Mouse (Mus musculus): ENCODE measurements around the gene Arpc1b.
"Not testable (repeated sequence)": the region's sequence is repeated elsewhere in the genome, so short reads cannot be mapped to it uniquely, and the experiment has no call there.

Arpc1b gene

DNA sequence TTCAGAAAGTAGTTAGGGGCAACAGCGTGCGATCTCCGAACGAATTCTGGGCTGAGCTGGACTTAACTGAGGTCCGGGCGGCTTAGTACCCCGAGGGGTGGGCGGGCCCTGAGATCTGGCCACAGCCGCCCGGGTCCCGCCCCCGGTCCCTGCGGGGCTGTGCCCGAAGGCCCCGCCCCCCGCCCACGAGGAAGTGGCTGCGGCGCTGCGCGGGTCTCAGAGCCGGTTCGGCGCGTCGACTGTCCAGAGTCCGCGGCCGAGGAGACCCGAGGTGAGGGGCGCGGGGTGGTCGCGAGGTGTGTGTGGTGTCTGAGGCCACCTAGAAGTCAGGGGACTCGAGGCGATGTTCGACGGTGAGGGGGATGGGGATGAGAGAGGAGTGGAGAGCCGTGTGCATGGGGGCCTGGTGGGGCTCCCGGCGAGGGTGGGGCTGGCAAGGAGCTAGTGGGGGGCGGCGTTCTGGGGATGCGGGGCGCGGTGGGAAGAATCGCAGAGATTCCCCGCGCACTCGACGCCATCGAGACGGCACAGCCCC, at the start of gene Arpc1b:
Gene Arpc1b, plus strand, starts transcription at position 145 of the 535 bp plus-strand sequence.
- DNase-seq (ENCODE audit: low spot score in 2 of 2), result no peak

- no peak for DNase-seq (ENCODE audit: low spot score in 2 of 2)
Observed at GRCm38 (mm10) chr5:145064765-145065340, 49.2 kb upstream of the Arpc1b start.

DNA sequence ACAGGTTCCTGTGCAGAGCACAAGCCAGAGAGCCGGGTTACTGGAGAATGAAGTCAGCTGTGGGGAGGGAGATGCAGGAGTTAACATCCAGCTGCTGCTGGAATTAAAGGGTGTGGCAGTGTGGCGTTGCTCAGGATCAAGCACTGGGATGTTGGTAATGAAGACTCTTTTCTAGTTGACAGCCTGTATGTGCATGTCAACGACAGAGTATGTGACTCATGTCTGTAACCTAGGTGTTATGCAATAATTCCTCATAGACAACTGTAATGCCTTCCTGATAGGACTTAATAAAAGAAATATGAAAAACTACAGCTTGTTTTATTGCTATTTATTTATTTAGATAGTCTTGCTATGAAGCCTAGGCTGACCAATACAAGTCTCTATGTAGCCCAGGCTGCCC, 45.2 kb upstream of the Arpc1b start:
- DNase-seq (ENCODE audit: low spot score in 2 of 2), result no peak

GRCm38 (mm10) chr5:145069707-145070106, 44.3 kb upstream of the Arpc1b start:
- DNase-seq (ENCODE audit: low spot score in 2 of 2), result peak; percentile 29 to 50

DNA sequence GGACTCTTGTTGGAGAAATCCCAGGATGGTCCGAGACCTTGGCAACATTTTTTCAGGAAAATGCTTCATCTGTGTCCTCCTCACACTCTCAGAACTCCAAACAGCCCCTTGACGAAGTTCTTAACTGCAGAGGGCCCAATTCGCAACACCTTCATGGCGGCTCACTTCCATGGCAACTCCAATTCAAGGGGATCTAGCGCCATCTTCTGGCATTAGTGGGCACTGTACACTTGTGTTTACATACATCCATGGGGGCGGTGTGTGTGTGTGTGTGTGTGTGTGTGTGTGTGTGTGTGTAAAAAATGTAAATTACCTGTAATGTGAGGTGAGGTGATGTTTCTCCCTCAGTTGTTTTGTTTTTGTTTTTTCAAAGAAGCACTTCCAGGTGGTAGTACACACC, 42.7 kb upstream of the Arpc1b start:
- DNase-seq (ENCODE audit: low spot score in 2 of 2), result no peak

GRCm38 (mm10) chr5:145075081-145075480, 38.9 kb upstream of the Arpc1b start:
- no peak for DNase-seq (ENCODE audit: low spot score in 2 of 2)

- DNase-seq (ENCODE audit: low spot score in 2 of 2), result no peak
Observed at GRCm38 (mm10) chr5:145081866-145082613, 32.0 kb upstream of the Arpc1b start.

- DNase-seq (ENCODE audit: low spot score in 2 of 2), result not testable (repeated sequence)
Observed at GRCm38 (mm10) chr5:145083201-145083600, 30.8 kb upstream of the Arpc1b start.

DNA sequence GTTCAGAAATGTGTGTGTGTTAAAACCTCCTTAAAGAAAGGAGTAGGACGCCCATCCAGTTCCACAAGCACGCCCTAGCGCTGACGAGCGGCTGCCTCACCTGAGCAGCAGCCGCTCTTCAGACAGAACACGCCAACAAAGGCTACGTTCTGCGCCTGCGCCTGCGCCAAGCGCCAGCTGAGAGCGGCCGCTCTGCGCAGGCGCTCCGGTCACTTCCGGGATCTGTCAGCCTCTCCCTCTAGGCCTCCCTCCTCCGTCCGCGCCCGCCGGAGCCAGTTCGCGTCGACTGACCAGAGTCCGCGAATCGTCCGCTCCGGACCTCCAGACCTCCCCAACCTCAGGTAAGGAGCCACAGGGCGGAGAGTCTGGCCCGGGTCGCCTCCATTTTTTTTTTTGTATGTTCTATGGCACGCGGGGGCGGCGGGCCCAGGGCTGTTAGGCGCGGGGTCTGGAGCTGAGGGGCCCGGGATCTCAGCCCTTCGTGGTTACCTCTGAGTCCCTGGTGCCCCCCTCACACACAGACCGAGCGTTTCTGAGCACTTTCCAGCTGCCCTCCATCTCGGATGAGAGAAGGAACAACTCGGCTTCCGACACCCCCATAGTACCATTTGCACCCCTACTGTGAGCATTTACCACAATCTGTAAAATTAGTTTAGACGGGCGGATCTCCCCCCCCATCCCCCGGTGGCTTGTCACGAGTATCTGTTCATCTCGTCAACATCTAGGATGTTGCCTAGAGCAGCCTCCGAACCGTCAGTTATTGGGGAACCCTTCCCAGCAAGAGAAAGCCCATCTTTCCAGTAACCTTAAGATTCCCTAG, 30.2 kb upstream of the Arpc1b start, which contains the start of the genes Arpc1a and Kpna7:
Gene Arpc1a, plus strand, starts transcription at position 199 of the 820 bp plus-strand sequence.
Gene Kpna7, minus strand, starts transcription at position 399 of the 820 bp plus-strand sequence.
- peak; percentile 86 to 89 for DNase-seq (ENCODE audit: low spot score in 2 of 2)

DNA sequence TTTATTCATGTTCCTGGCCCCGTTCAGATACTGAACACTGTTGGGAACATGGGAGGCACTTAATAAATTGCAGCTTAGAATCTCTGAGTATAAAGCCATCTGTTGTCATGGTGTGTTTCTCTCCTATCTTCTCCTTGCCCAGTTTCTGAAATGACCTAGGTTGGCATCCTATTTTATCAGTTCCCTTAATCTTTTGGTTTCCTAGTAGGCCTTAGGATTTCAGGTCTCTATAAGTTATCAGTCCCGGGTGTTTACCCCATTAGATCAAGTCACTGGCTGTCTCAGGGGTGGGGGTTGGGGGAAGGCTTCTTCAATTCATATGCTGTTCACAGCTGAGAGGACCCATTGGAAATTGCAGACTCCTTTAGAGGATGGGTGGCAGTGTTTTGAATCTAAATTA, 29.2 kb upstream of the Arpc1b start:
- no peak for DNase-seq (ENCODE audit: low spot score in 2 of 2)

GRCm38 (mm10) chr5:145088186-145088585, 25.8 kb upstream of the Arpc1b start:
- DNase-seq (ENCODE audit: low spot score in 2 of 2), result no peak

DNA sequence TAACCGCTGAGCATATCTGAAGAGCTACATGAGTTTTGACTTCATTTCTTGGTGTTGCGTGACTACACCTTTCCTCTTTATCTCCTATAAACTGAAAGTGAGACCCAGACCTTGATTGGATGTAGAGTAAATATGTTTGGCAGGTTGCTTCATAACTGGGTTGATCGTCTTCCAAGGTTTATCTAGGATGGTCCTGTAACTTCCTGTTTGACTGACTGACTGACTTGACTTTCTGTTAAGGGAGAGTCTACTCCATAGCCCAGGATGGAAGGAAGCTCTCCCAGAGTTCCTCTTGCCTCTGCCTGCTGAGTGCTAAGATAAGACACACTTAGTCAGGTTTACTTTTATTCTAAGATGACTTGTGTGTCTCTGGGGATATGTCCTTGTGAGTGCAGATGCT, 24.1 kb upstream of the Arpc1b start:
- no peak for DNase-seq (ENCODE audit: low spot score in 2 of 2)

DNA sequence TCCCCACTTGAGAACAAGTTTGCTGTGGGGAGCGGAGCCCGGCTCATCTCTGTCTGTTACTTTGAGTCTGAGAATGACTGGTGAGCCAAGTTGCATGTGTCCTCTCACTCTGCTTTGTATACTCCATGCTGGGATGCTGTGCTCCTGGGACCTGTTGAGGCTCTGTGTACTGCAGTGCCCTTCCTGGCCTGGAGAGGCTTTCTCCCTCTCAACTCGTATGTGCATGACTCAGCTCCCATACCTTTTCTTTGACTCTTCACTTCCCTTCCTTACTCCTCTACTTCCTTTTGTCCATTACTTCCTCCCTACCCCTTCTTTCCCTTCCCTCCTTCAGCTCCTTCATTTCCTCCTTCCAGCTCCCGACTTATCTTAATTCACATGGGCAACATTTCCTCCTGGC, 17.8 kb upstream of the Arpc1b start:
- no peak for DNase-seq (ENCODE audit: low spot score in 2 of 2)

DNA sequence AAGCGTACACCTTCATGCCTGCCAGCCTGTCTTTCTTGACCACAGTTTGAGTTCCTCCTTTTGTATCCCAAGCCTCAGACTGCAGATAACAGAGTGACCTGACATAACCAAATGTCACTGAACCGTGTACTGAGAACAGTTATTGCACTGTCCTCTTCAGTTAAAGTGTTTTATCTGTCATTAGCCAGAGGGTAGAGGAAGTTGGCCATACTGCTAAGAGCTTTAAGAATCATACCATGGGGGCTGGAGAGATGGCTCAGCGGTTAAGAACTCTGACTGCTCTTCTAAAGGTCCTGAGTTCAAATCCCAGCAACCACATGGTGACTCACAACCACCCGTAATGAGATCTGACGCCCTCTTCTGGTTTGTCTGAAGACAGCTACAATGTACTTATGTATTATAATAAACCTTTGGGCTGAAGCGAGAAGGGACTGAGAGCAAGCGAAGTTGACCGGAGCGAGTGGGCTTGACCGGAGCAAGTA, 15.6 kb upstream of the Arpc1b start:
- no peak for DNase-seq (ENCODE audit: low spot score in 2 of 2)

- DNase-seq (ENCODE audit: low spot score in 2 of 2), result no peak
Observed at GRCm38 (mm10) chr5:145100960-145101359, 13.1 kb upstream of the Arpc1b start.

GRCm38 (mm10) chr5:145101451-145101850, 12.6 kb upstream of the Arpc1b start:
- not testable (repeated sequence) for DNase-seq (ENCODE audit: low spot score in 2 of 2)

GRCm38 (mm10) chr5:145102706-145103105, 11.3 kb upstream of the Arpc1b start:
- DNase-seq (ENCODE audit: low spot score in 2 of 2), result no peak

DNA sequence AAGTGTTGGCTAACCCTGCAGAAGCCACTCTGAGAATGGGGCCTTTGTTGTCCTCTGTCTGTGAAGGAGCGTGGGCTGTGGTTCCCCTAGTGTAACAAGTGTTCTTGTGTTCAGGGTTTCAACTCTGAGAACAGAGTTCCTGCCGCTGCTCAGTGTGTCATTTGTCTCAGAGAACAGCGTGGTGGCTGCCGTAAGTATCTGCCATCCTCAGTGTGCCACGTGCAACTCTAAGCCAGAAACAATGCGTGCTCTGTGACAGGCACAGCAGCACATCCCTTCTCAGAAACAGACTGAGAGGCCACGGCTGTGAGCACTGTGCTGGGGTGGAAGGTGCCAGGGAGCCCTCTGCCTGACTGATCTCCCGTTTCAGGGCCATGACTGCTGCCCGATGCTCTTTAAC, 9.7 kb upstream of the Arpc1b start:
- no peak for DNase-seq (ENCODE audit: low spot score in 2 of 2)

DNA sequence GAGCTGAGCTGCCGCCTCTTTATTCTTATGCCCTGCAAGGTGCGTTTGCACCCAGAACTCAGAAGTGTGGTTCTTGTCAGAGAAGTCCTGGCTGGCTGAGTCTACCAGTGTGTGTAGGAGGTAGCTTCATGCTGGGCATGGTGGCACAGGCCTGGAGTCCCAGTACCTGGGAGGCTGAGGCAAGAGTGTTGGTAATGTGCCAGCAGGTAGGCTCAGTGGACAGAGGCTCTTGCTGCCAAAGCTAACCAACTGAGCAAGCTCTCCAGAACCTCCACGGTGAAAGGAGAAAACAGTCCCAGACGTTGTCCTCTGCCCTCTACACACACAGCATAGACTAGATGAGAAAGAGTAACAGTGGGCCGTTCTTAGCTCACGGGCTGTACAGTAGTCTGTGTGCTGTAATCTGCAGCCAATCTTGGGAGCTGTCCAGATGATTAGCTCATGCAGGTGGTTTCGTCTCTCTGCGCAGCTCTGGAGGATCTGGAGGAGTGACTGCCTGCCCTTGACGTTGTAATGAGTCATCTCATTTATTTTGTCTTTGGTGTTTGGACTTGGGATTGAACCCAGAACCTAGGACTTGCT, 8.2 kb upstream of the Arpc1b start:
- no peak for DNase-seq (ENCODE audit: low spot score in 2 of 2)

- no peak for DNase-seq (ENCODE audit: low spot score in 2 of 2)
Observed at GRCm38 (mm10) chr5:145110401-145110800, 3.6 kb upstream of the Arpc1b start.

- no peak for DNase-seq (ENCODE audit: low spot score in 2 of 2)
Observed at GRCm38 (mm10) chr5:145112566-145112965, 1.4 kb upstream of the Arpc1b start.

DNA sequence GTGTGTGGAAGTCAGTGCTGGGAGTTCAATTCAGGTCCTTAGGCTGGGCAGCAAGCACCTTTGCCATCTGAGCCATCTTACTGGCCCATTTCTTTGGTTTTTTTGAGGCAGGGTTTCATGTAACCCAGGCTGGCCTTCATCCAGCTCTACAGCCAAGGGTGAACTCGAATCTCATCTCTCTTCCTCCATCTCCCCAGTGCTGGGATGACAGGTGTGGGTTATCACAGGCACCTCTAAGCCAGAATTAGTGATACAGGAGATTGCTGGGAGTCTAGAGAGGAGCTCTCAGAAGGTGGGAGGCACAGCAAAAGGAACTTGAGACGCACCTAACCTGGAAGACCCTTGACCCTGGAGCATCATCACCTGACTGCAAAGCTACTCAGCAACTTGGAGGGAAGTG, 599 bp upstream of the Arpc1b start:
- no peak for DNase-seq (ENCODE audit: low spot score in 2 of 2)

Data from right cerebral cortex, postnatal 36 days (tissue).